Mouse (Mus musculus) stomach, postnatal 0 days (tissue): ENCODE results near the gene Syde2. TPM values are rescaled to one million over a fixed set of nuclear protein-coding genes. Genes with fewer than 3 reads are reported as not detected.
"Not testable (repeated sequence)": the region's sequence is repeated elsewhere in the genome, so short reads cannot be mapped to it uniquely, and the experiment has no call there.

Experiments
- ATAC-seq: fragments of 200-750 bp; cut with Nextera tagmentation; 2 replicates; pipeline ENCODE4 v1.8.0; 2017; ENCODE audit not compliant: low FRiP score, low TSS enrichment
- DNase-seq: peaks from one replicate; pipeline ENCODE4 v3.0.0-alpha.2; 2016; ENCODE audit warnings: low spot score
- H3K27ac ChIP-seq: fragments of 300-500 bp; sonication (generic); replicated peaks from 2 replicates; pipeline ENCODE4 v1.5.1; 2014; ENCODE audit warnings: mild to moderate bottlenecking, control low read depth
- H3K27me3 ChIP-seq: fragments of 300-500 bp; sonication (generic); 2 replicates; pipeline ENCODE4 v1.6.1; 2014; ENCODE audit warnings: low read length; ENCODE audit not compliant: control insufficient read depth, insufficient read depth
- H3K36me3 ChIP-seq: fragments of 300-500 bp; sonication (generic); 2 replicates; pipeline ENCODE4 v1.6.1; 2014; ENCODE audit warnings: low read length, mixed read lengths; ENCODE audit not compliant: control insufficient read depth, insufficient read depth
- H3K4me1 ChIP-seq: fragments of 300-500 bp; sonication (generic); replicated peaks from 2 replicates; pipeline ENCODE4 v1.6.1; 2014; ENCODE audit warnings: antibody characterized with exemption; ENCODE audit not compliant: control insufficient read depth, insufficient read depth
- H3K4me2 ChIP-seq: fragments of 300-500 bp; sonication (generic); replicated peaks from 2 replicates; pipeline ENCODE4 v1.6.1; 2014; ENCODE audit warnings: low read depth, mild to moderate bottlenecking, control low read depth, moderate library complexity
- H3K4me3 ChIP-seq: fragments of 300-500 bp; sonication (generic); 2 replicates; pipeline ENCODE4 v1.5.1; 2014; ENCODE audit warnings: low read depth, low read length, control low read depth
- H3K9ac ChIP-seq: fragments of 300-500 bp; sonication (generic); 2 replicates; pipeline ENCODE4 v1.6.1; 2014; ENCODE audit warnings: mild to moderate bottlenecking, low read length, control low read depth, mixed read lengths
- H3K9me3 ChIP-seq: fragments of 300-500 bp; sonication (generic); 2 replicates; pipeline ENCODE4 v1.6.1; 2016; ENCODE audit warnings: low read length; ENCODE audit not compliant: control insufficient read depth
- CTCF ChIP-seq: IDR thresholded peaks from 2 replicates; pipeline ENCODE4 v1.5.1; 2016; ENCODE audit warnings: antibody characterized with exemption, low read depth, mild to moderate bottlenecking, moderate library complexity
- EP300 ChIP-seq: optimal IDR thresholded peaks from 2 replicates; pipeline ENCODE3; 2016; ENCODE audit warnings: antibody characterized with exemption
- WGBS: fragments of 180-500 bp; shearing (Covaris S2); extraction: QIAGEN DNeasy Blood & Tissue Kit; methylation state at CpG from one replicate; pipeline ENCODE4 v1.1.7; 2014; 5-methylcytosine and 5-hydroxymethylcytosine counted together
- polyA plus RNA-seq: library from polyadenylated mRNA; unstranded; fragments of >200 nt; fragmentation: Nextera tagmentation; extraction: Ambion mirVana; gene quantifications from 2 replicates; pipeline ENCODE4 v1.2.1, GENCODE M21; 2015

The Syde2 gene
- polyA plus RNA-seq, 1 experiment from 2014 or later, result 1.4 TPM

DNA sequence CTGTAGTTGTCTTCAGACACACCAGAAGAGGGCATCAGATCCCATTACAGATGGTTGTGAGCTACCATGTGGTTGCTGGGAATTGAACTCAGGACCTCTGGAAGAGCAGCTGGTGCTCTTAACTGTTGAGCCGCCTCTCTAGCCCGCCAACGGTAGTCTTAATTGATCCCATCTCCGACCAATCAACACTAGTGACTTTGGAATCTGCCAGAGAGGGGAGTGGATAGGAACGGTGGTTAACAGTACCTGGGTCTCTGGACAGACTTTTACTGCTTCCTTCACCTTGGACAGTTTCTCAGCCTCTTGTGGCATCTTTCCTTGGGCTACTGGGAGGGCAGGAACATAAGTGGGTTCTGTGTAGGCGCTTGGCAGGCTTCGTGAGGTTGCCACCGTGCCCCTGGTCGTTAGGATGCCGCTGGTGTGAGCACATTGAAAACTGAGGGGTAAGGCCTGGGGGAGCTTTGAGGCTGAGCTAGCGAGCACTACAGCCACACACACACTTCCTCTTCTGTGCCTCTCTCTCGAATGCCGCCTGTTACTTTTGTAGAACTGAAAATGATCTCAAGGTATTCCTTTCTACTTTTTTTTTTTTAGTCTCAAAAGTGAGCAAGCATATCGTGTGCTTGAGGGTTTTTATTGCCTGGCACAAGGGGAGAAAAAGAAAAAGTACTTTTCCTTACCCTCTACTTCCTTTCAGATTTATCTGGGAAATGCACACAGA is 6.0 kb downstream of the Syde2 start:
- ATAC-seq (no peak), DNase-seq (no peak)
- WGBS, result 82% methylated on average over 14 of the region's 14 CpGs
- no peak overlapping the region for H3K9ac ChIP-seq
- no peaks in the 10 kb centered on the region for H3K9me3 ChIP-seq
- no peaks in the 10 kb centered on the region for H3K36me3 ChIP-seq
- no peaks in the 10 kb centered on the region for H3K27me3 ChIP-seq
- 0 out of 2 replicates have a peak, but pooled peaks cover 2% of the 10 kb centered on the region for H3K4me1 ChIP-seq
- H3K4me2 ChIP-seq, result no peak overlapping the region
- H3K4me3 ChIP-seq, result no peak overlapping the region
- TF ChIP-seq CTCF (no peak), EP300 (no peak)
- no peak overlapping the region for H3K27ac ChIP-seq

DNA sequence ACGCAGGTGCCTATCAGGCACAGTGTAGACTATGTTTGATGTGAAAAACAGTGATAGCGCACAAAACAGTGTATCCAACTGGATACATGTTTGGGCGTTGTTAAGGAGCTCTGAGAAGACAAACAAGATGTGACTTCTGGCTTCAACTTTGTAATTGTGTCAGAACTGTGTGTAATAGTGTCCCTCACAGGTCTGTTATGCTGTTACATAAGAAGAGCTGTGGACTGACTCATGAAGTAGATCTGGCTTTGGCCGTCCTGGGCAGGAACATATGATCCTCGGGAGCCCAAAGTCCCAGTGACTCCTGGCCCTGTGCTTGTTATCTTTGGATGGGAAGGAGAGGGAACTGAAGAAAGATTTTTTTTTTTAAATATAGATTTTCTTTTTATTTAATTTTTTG is 7.8 kb downstream of the Syde2 start:
- Histone ChIP-seq H3K27ac (no peak overlapping the region), H3K36me3 (peaks cover 2% of the 10 kb centered on the region; the same call in 1 of the 2 replicates), H3K9ac (no peak overlapping the region), H3K4me1 (0 out of 2 replicates have a peak, but pooled peaks cover 2% of the 10 kb centered on the region), H3K4me3 (no peak overlapping the region), H3K4me2 (no peak overlapping the region), H3K27me3 (no peaks in the 10 kb centered on the region), H3K9me3 (no peaks in the 10 kb centered on the region)
- no peak for DNase-seq
- ATAC-seq, result peak; percentile 56; the same call in 1 of the 2 replicates
- WGBS, result 69% methylated on average over 5 of the region's 5 CpGs
- no peak for TF ChIP-seq CTCF

DNA sequence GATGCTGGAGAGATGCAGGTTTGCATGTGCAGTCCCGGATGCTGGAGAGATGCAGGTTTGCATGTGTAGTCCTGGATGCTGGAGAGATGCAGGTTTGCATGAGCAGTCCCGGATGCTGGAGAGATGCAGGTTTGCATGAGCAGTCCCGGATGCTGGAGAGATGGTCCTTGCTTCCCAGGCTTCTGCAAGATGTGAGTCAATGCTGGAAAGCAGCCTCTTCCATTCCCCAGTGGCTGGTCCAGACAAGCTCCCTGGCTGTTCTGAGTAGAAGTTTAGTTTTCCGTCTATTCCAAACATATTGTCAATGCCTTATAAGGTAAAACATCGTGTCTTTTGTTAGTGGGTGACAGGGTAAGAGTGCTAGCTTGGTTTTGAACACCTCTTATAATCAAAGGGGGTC is 8.9 kb downstream of the Syde2 start:
- H3K27me3 ChIP-seq, H3K9me3 ChIP-seq, H3K9ac ChIP-seq, DNase-seq, H3K4me3 ChIP-seq, H3K4me2 ChIP-seq, H3K4me1 ChIP-seq, H3K27ac ChIP-seq, H3K36me3 ChIP-seq, ATAC-seq: not testable (repeated sequence)
- 51% methylated on average over 4 of the region's 5 CpGs for WGBS

DNA sequence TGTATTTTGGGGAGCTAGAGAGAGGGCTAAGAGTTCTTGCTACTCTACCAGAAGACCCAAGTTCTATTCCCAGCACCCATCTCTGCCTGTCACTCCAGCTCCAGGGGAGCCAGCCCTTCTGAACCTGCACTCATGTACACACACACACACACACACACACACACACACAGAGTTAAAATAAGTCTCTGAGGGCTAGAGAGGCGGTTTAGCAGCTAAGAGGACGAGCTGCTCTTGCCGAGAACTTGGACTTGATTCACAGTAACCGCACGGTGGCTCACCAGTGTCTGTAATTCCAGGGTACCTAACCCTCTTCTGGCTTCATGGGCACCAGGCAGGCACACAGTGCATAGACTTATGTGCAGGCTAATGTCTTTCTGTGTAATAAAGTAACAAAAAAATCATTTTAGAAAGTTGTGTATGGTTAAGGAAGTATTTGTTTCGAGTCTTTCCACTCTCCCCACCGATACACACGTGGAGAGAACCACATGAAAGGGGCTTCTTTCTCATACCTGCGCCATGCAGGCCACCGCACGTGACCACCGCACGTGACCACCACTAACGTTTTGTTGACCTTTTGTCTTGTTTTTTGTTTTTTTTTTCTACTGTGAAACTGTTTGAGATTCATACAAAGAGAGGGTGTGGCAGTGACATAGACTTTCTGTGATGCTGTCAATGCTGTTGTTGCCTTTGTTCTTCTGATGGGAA is 16.8 kb downstream of the Syde2 start:
- Histone ChIP-seq H3K27ac (no peak overlapping the region), H3K9ac (no peak overlapping the region), H3K4me1 (no peaks in the 10 kb centered on the region), H3K4me2 (no peak overlapping the region), H3K9me3 (no peaks in the 10 kb centered on the region), H3K4me3 (no peak overlapping the region), H3K27me3 (no peaks in the 10 kb centered on the region), H3K36me3 (peaks cover 14% of the 10 kb centered on the region)
- 96% methylated on average over 14 of the region's 14 CpGs for WGBS
- DNase-seq (no peak), ATAC-seq (no peak)
- TF ChIP-seq CTCF (no peak), EP300 (no peak)

DNA sequence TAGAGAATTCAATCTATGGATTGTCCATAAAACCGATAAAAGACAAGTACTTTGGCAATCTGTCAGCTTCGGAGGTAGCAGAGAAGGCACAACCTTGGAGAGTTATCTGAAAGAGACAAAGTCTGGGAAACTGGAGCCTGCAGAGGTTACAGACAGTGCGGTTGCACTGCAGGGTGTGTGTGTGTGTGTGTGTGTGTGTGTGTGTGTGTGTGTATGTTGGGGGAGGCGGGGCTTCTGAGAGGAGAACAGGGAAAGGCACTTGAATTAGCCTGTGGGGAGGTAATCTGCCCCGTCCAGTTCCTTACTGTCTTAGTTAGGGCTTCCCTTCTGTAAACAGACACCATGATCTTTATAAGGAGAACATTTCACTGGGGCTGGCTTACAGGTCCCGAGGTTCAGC is 20.2 kb downstream of the Syde2 start:
- Histone ChIP-seq H3K4me2 (no peak overlapping the region), H3K27ac (no peak overlapping the region), H3K4me1 (no peaks in the 10 kb centered on the region; the same call in 1 of the 2 replicates), H3K36me3 (peaks cover 1% of the 10 kb centered on the region; the same call in 1 of the 2 replicates), H3K27me3 (no peaks in the 10 kb centered on the region), H3K9ac (no peak overlapping the region), H3K4me3 (no peak overlapping the region), H3K9me3 (no peaks in the 10 kb centered on the region)
- DNase-seq, result no peak
- 0 out of 2 replicates have a peak, but pooled peaks have one; percentile 43 for ATAC-seq
- whole genome bisulfite sequencing, result 69% methylated on average over 6 of the region's 6 CpGs
- no peak for TF ChIP-seq EP300
- no peak for TF ChIP-seq CTCF
